Mouse (Mus musculus) brain, embryonic 14.5 days (tissue): Measurements from ENCODE around the gene Cacna1d. TPM values are rescaled to one million over a fixed set of nuclear protein-coding genes. Genes with fewer than 3 reads are reported as not detected.

Source experiments
- DNase-seq: peaks from one replicate; pipeline ENCODE4 v3.0.0-alpha.2; 2011; ENCODE audit warnings: low read depth
- CTCF ChIP-seq: fragments of 200-500 bp; IDR thresholded peaks from 2 replicates; pipeline ENCODE4 v1.5.1; 2012; ENCODE audit warnings: inconsistent platforms, mild to moderate bottlenecking, moderate library complexity, borderline replicate concordance; ENCODE audit not compliant: insufficient read depth, insufficient read length; ENCODE audit errors: extremely low read depth
- POLR2A ChIP-seq: fragments of 200-500 bp; IDR thresholded peaks from 2 replicates; pipeline ENCODE4 v1.6.1; 2012; ENCODE audit warnings: mild to moderate bottlenecking, inconsistent platforms, borderline replicate concordance; ENCODE audit not compliant: poor library complexity, insufficient read depth, insufficient read length, severe bottlenecking; ENCODE audit errors: extremely low read depth
- polyA plus RNA-seq: library from polyadenylated mRNA; depleted of rRNA; stranded (reverse); fragments of >200 nt; gene quantifications from 2 replicates; pipeline ENCODE4 v1.2.3, GENCODE M21; 2012

The Cacna1d gene
- polyA plus RNA-seq, 1 experiment = 34.7 TPM

GRCm38 (mm10) chr14:30424638-30425037 lies 66.6 kb downstream of the Cacna1d start:
- no peak for DNase-seq
- no peak for TF ChIP-seq POLR2A
- no peak for TF ChIP-seq CTCF

DNA sequence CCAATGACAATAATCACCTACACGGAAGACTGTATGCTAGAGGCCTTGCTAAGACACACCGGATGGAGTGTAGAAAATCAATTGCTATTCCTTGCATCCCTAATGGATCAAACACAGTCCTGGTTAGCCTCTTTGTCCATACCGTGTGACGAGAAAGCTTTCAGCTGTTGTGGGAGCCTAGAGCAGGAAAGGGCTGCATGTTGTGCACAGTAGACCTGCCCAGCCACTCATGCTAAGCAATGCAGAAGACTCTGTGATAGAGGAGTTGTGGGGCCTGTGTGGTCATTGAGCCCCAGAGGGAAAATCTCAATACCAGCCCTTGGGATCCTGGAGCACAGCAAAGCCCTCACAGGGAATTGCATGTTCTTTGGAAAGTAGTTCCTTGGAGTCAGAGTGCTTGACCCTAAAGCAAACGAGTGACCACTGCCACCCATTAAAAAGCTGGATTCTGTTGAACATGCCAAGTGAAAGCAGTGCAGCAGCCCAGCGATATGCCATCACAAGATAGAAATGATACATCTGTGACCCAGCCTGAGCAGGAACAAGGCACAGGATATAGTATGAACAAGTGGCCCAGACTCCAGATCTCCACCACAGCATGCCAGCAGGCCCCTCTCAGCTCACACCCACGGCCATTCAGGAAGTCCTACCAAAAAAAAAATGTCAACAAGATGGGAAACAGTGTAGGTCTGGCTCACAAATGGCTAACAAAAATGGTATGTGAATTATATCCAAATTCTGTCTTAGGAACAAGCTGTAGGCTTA lies 68.7 kb downstream of the Cacna1d start:
- no peak for DNase-seq
- TF ChIP-seq POLR2A (no peak), CTCF (no peak)

DNA sequence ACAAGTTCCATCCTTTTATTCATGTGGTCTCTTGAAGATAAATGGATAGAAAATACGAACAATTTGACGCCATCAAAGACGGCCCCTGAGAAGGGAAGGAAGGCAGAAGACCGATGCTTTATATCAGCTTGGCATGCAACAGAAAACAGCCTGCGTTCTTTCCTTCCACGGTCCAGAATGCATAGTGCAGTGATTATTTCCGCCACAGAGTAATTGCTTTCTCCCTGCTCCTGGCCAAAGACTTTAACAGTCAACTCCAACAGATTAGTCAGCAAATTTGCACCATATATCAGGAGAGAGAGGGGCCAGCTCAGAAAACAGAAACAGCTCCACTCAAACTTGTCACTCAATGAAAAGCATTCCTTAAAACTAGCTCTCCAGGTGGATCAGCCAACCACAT lies 71.8 kb downstream of the Cacna1d start:
- DNase-seq = no peak
- TF ChIP-seq POLR2A (no peak), CTCF (no peak)

DNA sequence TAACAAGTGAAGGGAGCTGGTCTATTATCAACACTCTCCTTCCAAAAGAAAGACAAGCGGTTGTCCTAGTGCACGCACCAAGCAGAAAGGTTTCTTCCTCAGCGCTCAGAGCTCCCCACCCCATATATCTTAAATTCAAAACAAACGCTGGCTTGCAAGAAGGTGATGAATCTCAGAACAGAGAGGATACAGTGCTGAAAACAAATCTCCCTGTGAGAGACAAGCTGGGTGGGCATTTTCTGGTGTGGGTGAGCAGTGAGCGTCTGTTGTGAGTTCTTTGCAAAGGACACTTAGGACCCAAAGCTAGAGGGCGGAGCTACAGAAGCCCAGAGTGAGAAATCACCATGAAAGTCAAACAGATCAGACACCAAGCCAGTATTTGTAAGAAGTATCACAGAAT lies 72.2 kb downstream of the Cacna1d start:
- no peak for DNase-seq
- TF ChIP-seq POLR2A (no peak), CTCF (no peak)

DNA sequence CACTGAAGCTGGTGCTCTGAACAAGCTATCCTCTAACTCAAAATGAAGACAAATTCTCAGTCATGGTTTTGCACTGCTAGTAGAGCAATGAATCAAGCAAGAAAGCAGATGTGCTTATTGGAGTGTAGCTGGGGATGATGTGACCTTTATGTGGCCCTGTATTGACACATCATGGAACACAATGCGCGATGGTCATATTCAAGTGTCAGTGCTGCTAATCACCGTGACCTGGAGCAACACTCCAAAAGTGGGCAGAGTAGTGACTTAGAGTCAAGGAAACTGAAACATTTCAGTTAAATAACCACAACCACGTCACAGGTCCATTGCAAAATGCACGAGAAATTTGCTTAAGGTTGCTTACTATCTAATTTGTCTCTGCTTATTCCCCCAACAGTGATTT lies 75.4 kb downstream of the Cacna1d start:
- no peak for DNase-seq
- TF ChIP-seq POLR2A = no peak
- no peak for TF ChIP-seq CTCF

- TF ChIP-seq POLR2A (no peak), CTCF (no peak)
- no peak for DNase-seq
These were observed 77.1 kb downstream of the Cacna1d start for GRCm38 (mm10) chr14:30414131-30414530.

- DNase-seq = no peak
- TF ChIP-seq POLR2A (no peak), CTCF (no peak)
These were observed 81.9 kb downstream of the Cacna1d start for GRCm38 (mm10) chr14:30409331-30409730.

GRCm38 (mm10) chr14:30405456-30406225 lies 85.6 kb downstream of the Cacna1d start:
- no peak for TF ChIP-seq POLR2A
- no peak for TF ChIP-seq CTCF

GRCm38 (mm10) chr14:30378306-30378705 lies 112.9 kb downstream of the Cacna1d start:
- peak; percentile 4 for DNase-seq
- TF ChIP-seq CTCF (no peak), POLR2A (no peak)

More at GRCm38 (mm10) chr14:30405456-30406225, 85.6 kb downstream of the Cacna1d start:
- no peak for DNase-seq

DNA sequence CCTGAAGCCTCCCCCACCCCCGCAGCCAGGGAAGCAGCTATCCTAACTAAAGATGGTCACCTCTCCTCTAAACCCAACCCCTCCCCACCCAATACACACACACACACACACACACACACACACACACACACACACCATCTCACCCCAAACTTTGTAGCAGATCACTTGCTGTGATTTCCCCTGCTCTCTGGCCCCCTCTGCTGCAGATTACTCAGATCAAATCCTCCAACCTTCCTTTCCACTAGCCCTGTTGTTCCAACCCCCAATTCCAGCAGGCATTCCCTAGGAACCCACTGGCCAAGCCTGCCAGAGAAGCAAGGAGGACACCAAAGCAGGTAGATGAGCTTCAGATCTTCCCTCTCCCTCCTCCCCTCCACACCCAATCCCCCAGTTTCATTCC lies 118.4 kb downstream of the Cacna1d start:
- TF ChIP-seq POLR2A (no peak), CTCF (no peak)
- DNase-seq = no peak

GRCm38 (mm10) chr14:30371070-30371469 lies 120.2 kb downstream of the Cacna1d start:
- no peak for TF ChIP-seq POLR2A
- TF ChIP-seq CTCF = no peak
- no peak for DNase-seq
